Mouse (Mus musculus): ENCODE measurements around the gene Tshb.

The Tshb gene

DNA sequence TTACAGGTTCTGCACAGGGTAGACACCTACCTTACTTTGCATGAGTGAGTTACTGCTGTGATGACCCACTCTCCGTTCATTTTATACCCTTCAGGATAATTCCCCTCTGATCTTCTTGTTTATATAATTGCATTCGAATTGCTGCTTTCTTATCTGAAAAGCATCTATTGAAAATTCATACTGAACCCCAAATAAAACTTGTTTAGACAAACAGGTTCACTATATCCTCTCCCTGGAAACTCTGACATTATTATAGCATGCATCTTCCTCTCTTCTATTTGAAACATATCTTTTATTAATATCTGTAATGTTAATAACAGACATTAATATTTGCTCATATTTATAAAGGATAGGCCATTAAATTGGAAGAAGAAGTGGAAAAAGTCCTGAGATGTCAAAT, at the start of gene Tshb:
TSS of gene Tshb (minus strand) at position 101 of the 400 bp plus-strand sequence.
- DNase-seq: no peak

DNA sequence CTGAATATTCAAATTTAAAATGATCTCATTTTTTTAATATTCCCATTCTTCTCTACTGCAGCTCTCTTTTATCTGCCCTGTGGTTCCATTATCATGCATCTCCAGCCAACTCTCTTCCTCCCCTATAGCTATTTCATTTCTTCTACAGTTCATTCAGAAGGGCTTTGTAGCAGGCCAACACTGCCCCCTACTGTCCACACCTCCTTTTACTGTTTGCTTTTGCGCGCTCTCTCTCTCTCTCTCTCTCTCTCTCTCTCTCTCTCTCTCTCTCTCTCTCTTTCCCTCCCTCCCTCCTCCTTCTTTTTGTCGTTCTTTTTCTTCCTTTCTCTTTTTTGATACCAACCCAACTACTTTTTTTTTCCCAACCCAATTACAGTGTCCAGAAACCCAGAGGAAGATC, 21.4 kb upstream of the Tshb start:
- peak; percentile 73 for DNase-seq

DNA sequence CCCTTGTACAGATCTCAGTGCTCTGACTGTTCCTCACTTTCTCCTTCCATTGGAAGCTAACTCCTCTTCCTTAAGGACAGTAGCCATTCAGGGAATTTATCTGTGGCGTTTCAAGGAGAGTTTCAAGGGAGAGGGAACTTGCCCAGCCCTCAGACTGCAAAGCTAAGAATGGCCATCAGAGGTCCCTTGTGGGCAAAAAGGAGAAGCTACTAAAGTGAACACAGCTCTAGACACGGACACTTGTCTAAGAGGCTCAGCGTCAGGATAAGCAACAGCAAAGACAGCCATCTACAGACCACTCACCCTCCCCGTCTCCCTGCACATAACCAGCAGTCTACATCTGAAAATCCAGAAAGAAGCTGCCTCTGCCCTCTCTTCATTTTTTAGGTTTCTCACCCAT, 4.9 kb upstream of the Tshb start:
- no peak for DNase-seq

DNA sequence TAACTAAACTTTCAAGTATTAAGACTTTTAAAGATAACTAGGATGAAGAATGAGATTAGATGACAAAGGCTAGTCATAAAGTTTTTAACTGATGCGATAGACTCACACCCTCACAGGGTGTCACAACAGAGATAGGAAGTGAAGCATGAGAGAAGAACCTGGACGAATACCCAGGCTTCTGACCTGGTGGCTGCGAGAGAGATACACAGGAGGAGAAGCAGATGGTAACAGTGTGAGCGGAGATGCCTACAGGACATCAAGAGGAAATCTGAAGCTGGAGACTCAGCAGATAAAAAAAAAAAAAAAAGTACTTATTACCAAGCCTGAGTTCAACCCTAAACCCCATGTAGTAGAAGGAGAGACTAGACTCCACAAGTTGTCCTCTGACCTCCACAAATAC, 9.5 kb downstream of the Tshb start:
- no peak for DNase-seq

DNA sequence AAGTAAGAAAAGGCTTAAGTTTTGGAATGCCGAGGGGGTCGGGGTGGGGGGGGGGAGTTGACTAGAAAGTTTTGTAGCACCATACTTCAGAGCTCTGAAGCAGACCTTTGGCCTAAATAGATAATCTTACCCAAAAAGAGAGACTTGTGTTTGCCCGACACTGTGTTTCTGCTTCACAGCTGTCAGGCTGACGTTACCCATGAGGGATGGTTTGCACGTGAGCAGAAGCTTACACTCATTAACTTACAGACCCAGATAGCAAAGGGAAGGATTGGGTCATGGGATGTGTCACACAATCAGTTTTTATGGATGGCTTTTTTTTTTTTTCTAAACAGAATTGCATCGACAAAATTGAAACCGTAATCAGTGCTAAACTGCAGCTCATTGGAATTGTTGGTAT, 17.7 kb downstream of the Tshb start:
- no peak for DNase-seq

DNA sequence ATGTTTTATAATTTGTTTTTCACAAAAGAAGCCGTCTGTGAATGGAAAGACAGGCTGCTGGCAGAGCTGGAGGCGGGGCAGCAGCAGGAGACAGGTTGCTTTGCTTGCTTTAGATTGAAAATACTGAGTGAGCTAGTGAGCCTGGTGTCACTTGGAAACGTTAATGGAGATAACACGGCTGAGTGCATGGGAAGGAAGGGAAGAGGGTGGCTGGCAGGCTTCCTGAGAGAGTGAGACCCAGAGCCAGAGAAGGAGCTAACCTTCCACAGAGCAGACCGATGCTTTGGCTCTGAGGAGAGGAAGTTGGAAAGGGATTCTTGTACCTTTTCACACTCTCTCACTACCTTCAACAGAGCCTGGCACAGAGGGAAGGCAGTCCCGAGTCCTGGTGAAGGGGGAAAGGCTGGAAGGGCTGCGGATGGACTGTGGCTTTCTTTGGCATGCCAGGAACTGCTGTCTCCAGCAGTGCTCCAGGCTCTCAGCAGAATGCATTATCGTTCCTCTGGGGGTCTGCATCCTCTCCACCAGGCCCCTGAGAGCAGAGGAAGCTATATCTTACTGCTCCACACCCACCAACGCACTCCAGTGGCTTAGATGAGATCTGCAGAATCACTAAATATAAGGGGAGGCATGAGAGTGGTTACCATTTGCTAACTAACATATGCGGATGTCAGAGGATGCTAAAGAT, 18.7 kb downstream of the Tshb start:
- no peak for DNase-seq

DNA sequence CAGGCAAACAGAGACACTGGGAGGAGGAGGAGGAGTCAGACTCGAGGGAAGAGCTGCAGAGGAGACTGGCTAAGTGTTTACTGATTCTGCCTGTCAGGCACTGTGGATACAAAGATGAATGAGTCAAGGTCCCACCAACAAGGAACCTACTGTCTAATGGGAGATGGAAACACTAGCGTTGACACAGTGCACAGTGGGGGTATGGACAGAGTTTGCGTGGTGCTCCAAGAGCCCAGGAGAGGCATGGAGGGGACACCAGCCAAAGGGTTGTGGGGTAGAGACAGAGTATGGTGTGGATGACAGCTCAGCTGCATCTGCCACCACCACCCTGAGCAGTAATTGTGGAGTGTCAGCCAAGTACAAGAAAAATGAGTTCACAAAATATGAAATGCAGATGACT, 20.1 kb downstream of the Tshb start:
- DNase-seq: no peak

DNA sequence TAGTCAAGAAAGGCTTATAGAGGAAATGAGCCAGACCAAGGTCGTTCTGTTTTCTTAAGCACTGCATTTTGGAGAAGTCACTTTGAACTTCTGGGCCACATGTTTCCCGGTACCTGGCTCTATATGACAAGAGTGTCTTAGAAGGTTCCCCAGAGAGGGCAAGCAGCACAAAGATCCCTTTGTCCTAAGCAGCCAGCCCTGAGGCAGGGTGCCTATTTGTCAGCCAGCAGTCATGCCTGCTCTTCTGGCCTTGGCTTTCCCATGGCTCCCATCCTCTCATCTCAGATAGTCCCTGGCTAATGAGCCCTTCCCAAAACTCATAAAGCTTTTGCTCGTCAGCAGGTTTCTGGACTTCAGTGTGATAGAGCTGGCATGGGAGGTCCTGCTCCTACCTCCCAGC, 22.3 kb downstream of the Tshb start:
- no peak for DNase-seq

DNA sequence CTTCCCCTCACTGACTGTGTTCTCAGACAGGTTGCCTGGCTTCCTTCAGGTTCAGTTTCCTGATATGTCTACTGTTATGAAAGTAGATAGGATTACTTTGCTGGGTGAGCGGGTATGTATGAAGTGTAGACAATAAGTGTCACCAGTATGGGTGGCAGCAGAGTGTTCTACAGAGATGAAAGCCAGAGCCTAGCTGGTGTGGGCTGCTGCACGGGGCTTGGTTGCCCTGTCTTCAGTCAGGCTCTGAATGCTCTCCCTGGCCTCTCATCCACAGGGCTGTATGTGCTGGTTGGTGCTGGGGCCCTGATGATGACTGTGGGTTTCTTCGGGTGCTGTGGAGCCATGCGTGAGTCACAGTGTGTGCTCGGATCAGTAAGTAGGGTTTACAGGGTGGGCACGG, 25.5 kb downstream of the Tshb start:
- DNase-seq: no peak

DNA sequence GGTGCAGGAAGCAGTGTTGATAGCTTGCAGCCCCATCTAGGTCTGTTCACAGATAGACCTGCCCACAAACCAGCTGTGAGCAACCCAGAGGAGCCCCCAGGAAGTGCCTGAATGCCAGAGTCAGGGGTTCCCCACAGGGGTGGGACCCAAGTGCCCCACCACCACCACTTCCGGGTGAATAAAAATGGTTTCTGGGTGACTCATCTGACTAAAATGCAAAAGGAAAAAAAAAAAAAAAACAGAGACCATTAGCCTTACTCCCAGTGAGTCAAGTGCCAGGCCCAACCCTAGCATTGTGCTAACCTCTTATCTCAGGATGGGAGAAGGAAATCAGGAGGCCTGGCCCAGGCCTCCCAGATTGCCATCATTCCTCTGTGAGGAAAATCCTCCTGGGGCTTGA, 26.7 kb downstream of the Tshb start:
- DNase-seq: no peak

DNA sequence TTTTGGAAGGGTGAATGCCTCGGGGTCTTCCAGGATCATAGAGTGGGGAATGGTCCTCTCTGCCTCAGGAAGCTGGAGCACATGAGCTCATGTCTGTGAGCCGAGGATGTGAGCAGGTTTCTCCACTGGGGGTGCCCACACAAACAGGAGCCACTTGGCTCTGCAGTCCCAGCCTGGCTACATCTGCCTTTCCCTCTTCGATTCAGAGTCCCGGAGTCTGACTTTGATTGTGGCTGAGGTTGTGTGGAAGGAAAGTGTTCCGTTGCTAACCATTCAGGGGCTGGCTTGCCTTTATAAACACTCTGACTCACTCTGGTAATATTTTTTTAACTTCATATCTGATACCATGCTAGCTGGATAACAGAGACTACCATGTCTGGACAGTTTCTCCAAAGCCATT, 30.1 kb downstream of the Tshb start:
- no peak for DNase-seq

DNA sequence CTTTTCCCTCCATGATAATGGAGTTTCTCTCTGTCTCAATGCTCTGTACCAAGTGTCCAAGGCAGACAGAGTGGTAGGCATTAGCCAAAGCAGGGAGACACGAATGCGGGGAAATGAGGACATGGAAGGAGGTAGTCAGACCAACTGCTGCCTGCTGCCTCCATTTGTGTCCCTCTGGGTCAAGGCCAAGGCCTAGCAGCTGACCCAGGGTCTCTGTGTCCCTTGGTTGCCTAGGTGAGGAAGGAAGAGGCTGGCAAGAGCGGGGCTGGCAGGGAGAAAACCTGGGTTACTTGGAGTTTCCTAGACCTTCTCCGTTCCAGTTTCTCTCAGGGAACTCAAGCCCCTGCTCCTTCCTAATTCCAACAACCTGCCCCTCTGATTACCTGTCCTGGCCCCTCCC, 30.5 kb downstream of the Tshb start:
- DNase-seq: no peak

DNA sequence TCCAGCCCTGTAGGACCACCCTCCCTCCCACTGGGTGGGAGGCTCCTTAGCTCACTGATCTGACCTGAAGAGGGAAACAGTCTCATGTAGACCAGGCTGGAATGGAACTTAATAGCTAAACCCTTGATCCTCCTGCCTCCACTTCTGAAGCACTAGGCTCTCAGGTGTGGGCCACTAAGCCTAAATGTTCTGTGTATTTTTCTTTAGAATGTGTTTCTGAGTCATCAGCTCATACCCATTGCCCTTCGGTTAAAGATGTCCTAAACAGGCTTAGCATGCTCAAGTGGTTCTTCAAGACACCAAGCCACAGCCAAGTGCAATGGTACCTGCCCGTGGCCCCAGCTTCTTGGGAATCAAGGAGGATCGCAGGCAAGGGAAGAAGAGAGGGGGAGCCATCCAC, 31.0 kb downstream of the Tshb start:
- DNase-seq: no peak

DNA sequence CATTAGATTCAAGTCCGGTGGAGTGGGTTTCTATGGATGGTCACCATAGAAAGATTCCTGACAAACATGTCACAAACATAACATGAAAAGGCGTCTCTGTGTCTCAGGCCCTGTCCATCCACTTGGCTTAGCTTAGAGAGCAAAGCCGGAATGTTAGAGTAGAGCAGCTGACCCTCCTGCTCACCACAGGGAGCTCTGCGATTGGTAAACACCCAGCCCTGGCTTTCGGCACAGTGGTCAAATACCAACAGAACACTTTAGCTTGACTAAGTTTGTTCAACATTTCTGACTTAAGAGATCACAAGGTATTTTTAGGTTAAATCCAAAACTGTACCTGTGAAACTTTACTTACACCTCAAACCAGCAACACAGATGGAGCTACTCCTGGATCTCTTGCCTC, 31.4 kb downstream of the Tshb start:
- DNase-seq: no peak

DNA sequence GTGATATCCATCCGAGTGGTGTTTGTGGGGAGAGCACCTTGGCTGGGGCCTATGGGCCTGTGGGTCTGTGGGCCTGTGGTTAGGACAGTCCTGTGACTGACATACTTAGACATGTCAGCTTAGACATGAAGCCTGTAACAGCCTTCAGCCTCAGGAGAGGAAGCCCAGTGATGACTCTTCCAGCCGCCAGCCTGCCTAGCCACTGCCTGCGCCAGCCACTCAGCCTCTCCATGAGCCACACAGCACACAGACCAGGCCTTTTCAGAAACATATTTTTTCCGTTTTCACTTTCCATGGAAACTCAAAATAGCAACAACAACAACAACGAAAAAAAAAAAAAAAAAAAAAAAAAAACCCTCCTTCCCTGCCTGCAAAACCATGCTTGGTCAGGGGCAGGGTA, 33.8 kb downstream of the Tshb start:
- DNase-seq: no peak

DNA sequence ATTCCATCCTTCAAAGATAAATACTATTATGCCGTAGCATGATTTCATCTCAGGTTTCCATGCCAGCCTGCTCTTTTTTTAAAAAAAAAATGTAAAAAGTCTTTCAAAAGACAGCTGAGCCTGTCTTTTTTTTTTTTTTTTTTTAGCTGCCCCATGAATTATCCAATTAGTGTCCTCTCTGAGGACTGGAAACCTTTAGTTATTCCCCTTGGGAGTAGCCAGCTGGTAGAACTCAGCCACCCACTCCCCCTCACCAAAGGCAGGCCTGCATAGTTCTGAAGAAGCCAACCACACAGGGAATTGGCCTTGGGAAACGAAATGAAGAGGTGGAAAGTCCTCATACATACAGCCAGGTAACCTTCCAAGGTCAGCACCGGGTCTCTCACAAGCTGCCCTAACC, 34.5 kb downstream of the Tshb start:
- no peak for DNase-seq

DNA sequence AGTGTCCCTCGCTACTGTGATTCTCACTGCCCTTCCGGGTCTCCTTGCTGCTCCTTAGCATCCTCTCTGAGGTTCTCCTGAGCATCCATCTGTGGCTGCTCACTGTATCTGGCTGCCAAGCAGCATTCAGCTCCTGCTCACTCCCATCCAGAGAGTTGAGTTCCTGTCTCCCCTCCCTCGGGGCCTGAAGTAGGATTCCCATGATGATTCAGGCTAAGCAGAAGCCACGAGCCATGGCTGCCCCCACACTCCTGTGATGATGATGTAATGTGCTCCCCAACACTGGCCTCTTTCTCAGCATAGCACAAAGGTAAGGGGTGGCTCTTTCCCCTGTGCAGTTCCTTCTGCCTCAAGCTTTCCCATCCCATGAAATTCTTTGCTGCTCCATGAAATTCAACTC, 36.3 kb downstream of the Tshb start:
- DNase-seq: no peak

DNA sequence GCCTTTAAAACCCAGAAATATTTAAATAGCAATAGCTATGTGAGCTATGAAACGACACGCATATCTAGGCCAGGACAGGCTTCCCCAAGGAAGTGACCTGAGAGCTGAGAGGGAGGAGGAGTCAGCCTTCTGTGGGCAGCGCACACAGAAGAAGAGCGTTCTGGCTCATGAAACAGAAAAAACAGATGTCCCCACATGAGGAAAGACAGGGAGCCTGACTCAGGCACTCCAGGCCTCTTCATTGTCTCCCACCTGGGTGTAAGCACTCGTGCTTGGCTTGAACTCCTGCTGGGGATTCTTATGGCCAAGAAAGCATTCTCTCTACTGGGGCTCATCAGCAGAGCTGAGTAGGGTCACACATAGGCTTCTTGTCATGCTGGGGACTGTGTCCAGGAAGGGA, 37.9 kb downstream of the Tshb start:
- DNase-seq: no peak

DNA sequence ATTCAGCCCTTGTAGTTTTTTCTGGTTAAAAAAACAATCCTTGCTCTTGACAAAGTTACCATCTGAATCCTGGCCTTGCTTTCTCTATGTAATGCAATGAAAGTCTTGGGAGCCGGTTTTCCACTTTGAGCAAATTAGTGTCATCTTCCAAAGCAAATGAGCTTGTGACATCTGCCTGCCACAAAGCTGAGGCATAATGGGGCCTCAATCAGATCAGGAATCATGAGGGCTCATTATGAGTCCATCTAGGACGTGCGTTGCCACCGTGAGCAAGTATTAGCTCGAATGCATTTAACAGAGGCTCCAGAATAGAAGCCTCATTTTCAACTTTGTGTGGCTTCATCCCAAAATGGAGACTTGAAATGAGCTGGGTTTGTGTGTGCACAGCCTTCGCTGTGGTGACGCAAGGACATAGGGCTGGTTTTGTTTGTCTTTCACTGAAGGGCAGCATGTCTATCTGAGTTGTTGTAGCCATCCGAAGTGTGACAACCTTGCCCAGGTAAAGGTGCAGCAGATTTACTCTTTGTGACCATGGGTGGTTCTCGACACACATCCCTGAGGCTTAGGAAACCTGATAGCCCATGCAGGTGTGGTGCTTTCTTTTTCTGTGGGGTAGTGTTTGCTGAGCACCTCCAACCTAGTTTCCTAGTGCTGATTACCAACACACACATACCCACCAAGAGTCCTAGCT, 38.6 kb downstream of the Tshb start:
- no peak for DNase-seq

DNA sequence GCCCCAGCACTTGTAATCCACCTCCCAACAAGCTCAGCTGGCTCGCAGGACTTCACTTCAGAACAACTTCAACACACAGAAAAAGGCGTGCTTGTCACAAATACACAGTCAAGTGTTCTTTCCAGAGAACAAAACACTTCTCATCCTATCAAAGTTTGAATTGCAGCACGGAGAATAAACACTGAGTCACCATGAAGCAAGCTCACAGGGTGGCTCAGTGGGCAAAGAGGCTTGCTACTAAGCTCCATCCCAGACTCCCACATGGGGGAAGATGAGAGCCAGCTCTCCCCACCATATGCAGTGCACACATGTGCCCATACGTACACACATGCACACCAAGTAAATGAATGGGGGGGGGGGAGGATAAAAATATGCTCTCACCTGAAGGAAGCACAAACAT, 39.3 kb downstream of the Tshb start:
- no peak for DNase-seq

DNA sequence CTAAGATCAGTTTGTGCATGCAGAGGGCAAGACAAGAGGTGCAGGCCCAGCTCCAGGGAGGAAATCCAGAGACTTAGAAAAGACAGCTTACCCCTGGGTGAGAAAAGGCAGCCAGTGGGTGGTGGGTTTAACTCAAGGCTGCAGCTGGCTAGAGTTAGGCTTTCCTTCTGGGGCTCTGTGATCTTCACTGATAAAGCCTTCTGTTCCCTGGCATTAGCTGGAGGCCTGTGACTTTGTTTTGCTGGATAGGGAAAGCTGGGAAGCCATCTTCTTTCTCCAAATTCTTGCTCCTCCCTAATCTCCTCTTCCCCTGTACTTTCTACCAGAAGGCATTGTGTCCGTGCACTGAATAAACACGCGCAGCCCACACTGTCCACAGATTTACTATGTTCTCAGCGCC, 39.8 kb downstream of the Tshb start:
- DNase-seq: no peak

DNA sequence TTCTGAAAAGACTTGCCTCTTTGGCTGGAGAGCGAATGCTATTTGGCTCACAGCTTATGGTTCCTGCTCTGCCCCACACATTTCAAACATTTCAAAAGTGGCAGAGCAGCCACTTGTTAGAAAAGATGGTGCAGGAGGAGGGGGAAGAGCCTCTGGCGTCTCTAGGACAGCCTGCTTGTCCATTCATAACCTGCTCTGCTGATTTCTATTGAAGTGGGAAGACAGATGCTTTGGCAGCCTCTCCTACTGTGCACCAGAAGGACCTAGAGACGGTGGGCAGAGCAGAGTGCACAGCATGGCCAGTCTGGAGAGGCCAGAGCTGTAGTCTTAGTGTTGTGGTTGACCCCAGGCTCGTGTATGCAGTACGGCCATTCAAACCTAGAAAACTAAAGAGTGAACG, 43.6 kb downstream of the Tshb start:
- DNase-seq: no peak

DNA sequence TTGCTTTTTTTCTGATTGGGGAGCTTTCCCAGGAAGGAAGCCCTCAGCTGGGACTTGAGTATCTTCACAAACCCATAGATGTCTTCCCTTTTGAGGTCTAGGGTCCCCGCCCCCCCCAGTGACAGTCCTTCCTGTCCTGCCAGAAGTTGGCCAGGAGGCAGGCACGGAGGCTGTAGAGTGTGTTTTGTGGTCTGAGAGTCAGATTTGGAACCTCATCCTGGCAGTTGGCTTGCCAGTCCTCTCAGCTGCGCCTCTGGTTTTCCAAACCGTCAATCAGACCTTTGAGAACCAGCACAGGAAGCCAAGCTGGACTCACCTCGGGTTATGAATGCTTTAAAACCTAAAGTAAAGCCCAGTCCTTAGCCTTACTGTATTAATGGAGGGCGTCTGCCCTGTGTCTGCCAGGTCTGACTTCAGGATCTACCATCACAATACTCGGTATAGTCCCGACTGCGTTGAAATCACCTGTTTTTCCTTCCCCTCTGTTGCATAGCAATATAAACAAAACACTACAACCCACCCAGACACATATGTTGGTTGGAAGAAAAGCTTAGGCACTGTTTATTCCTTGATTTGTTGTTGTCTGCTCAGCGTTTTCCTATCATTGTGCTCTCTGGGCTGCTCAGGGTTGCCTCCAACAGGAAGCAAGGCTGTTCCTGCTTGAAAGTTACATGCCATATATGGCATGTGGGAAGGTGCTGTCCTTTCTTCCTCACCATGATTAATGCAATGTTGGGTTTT, 44.2 kb downstream of the Tshb start:
- no peak for DNase-seq

DNA sequence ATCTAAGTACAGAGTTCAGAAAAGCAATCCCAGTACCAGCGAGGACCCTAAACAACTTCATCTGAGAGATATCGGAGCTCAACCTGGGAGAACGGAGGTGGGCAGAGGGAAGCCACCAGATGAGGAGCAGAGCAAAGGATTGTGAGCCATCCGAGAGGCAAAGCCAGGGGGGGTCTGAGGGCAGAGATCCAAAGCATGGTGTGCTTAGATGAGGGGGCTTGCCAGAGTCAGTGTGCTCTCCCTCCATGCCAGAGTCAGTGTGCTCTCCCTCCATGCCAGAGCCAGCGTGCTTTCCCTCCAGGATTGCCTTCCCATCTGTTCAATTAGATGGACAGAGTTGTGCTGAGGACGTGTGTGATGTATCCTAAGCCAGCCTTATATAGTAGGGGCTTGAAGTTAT, 45.4 kb downstream of the Tshb start:
- DNase-seq: no peak
